In the genomic region with DNA sequence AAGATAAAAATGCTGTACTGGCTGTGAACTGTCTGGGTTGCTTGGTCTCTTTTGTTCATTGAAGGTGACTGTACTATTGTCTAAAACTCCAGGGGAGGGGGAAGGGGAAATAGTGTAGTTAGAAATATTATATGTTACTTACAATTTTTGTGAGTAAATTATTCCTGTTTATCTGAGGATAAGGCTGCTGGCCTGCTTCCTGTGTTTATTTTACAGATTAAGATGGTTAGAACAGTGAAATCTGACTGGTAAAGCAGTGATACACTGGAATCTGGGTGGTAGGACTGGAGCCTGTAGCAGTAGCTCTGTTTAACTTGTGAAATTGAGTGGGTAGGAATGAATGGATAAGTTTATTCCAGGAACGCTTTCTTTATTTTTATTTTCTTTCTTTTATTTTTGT, we compare ENCODE assay signal across 9 mouse cellular contexts. TPM values are rescaled to one million over a fixed set of nuclear protein-coding genes. Genes with fewer than 3 reads are reported as not detected.
A peak's percentile ranks its signal among the peaks of the same experiment; 100 is the strongest.
DNase-seq lines count a peak whose midpoint lies in the region; ATAC-seq and TF ChIP-seq lines count a peak whose summit lies in the region.
"Had no signal": no experiment of that assay in that cellular context is flagged by ENCODE, and none has a peak within 500 bp of the region (broad histone marks: within the 10 kb centered on the region; RNA-seq: fewer than 3 reads in every experiment).

No protein-coding gene starts in this region.

- peak overlapping the region; percentile 80 for H3K4me2 ChIP-seq in heart, embryonic 11.5 days
- peak overlapping the region; percentile 83 for H3K4me2 ChIP-seq in hindbrain, embryonic 12.5 days (replicated peaks)
- H3K4me2 ChIP-seq in liver, postnatal 0 days (ENCODE audit: low read depth, low read length): peak overlapping the region; percentile 88

- TF ChIP-seq EP300 in liver, postnatal 0 days (IDR thresholded peaks at IDR 0.05; ENCODE audit: low read depth): no peak

- H3K9me3 ChIP-seq in heart, embryonic 11.5 days (replicated peaks; ENCODE audit: control insufficient read depth, low read length): no peaks in the 10 kb centered on the region
- H3K9me3 ChIP-seq in E14TG2a.4 (ENCODE audit: low read length): no peaks in the 10 kb centered on the region
- H3K9me3 ChIP-seq in hindbrain, embryonic 12.5 days (replicated peaks): no peaks in the 10 kb centered on the region
- H3K9me3 ChIP-seq in liver, postnatal 0 days (ENCODE audit: low read length): no peaks in the 10 kb centered on the region

- H3K36me3 ChIP-seq in heart, embryonic 11.5 days (ENCODE audit: control insufficient read depth, insufficient read depth, low read length): no peaks in the 10 kb centered on the region
- 0 out of 2 replicates have a peak, but pooled peaks cover 3% of the 10 kb centered on the region for H3K36me3 ChIP-seq in E14TG2a.4 (ENCODE audit: insufficient read depth, low read length)
- no peaks in the 10 kb centered on the region for H3K36me3 ChIP-seq in hindbrain, embryonic 12.5 days
- H3K36me3 ChIP-seq in liver, postnatal 0 days (replicated peaks; ENCODE audit: insufficient read depth, low read length): peaks cover 2% of the 10 kb centered on the region; the same call in 1 of the 2 replicates

- peak overlapping the region; percentile 83 for H3K9ac ChIP-seq in heart, embryonic 11.5 days (ENCODE audit: low read depth, low read length)
- 0 out of 2 replicates have a peak overlapping the region, but pooled peaks have one; percentile 43 for H3K9ac ChIP-seq in hindbrain, embryonic 12.5 days
- peak overlapping the region; percentile 78 for H3K9ac ChIP-seq in liver, postnatal 0 days (replicated peaks)

- 86% methylated on average over 1 of the region's 1 CpGs for WGBS in heart, embryonic 11.5 days (ENCODE audit: insufficient replicate concordance)
- WGBS in hindbrain, embryonic 12.5 days: 97% methylated on average over 1 of the region's 1 CpGs
- WGBS in liver, postnatal 0 days (ENCODE audit: insufficient replicate concordance): 71% methylated on average over 1 of the region's 1 CpGs

- no peak for TF ChIP-seq CTCF in E14TG2a.4 (conservative IDR thresholded peaks at IDR 0.05; ENCODE audit: low read length)
- no peak for TF ChIP-seq CTCF in liver, postnatal 0 days (IDR thresholded peaks at IDR 0.05; ENCODE audit: low read depth)

- intact Hi-C loops in heart, postnatal 25 days (cut with DNase I): loop anchor here (2.0 kb wide), 1 partner anchor 47 kb away; a partner anchor contains a TSS

- H3K4me3 ChIP-seq in heart, embryonic 11.5 days (ENCODE audit: low read depth, low read length): peak overlapping the region; percentile 77
- peak overlapping the region; percentile 97 for H3K4me3 ChIP-seq in E14TG2a.4 (replicated peaks; ENCODE audit: low read length)
- H3K4me3 ChIP-seq in hindbrain, embryonic 12.5 days: 0 out of 2 replicates have a peak overlapping the region, but pooled peaks have one; percentile 74
- peak overlapping the region; percentile 76 for H3K4me3 ChIP-seq in liver, postnatal 0 days (ENCODE audit: low read depth, low read length)

- no peak for DNase-seq in heart, postnatal 25 days (ENCODE audit: low spot score)
- DNase-seq in liver, postnatal 0 days: no peak
- no peak for DNase-seq in embryo, embryonic 10.5 days (ENCODE audit: low spot score)
- DNase-seq in spleen, adult 18-20 months: no peak
- DNase-seq in layer of hippocampus, postnatal 14 days (ENCODE audit: low spot score in 2 of 2): no peak
- DNase-seq: adrenal gland, postnatal 36 days had no signal

- H3K4me1 ChIP-seq in heart, embryonic 11.5 days (ENCODE audit: control insufficient read depth, insufficient read depth, low read length): peaks cover 6% of the 10 kb centered on the region
- peaks cover 53% of the 10 kb centered on the region for H3K4me1 ChIP-seq in E14TG2a.4 (replicated peaks; ENCODE audit: low read depth, low read length)
- peaks cover 19% of the 10 kb centered on the region for H3K4me1 ChIP-seq in hindbrain, embryonic 12.5 days
- peaks cover 38% of the 10 kb centered on the region for H3K4me1 ChIP-seq in liver, postnatal 0 days (ENCODE audit: insufficient read depth)

- no peaks in the 10 kb centered on the region for H3K27me3 ChIP-seq in heart, embryonic 11.5 days (ENCODE audit: control insufficient read depth, insufficient read depth, low read length)
- no peaks in the 10 kb centered on the region for H3K27me3 ChIP-seq in E14TG2a.4 (ENCODE audit: insufficient read depth, low read length)
- H3K27me3 ChIP-seq in hindbrain, embryonic 12.5 days: no peaks in the 10 kb centered on the region
- H3K27me3 ChIP-seq in liver, postnatal 0 days (ENCODE audit: insufficient read depth, low read length): no peaks in the 10 kb centered on the region

- H3K27ac ChIP-seq in heart, embryonic 11.5 days (ENCODE audit: low read depth, low read length): no peak overlapping the region
- no peak overlapping the region for H3K27ac ChIP-seq in hindbrain, embryonic 12.5 days
- H3K27ac ChIP-seq in liver, postnatal 0 days (ENCODE audit: low read depth): peak overlapping the region; percentile 86

- no peak for ATAC-seq in heart, embryonic 11.5 days (replicated peaks; ENCODE audit: insufficient number of reproducible peaks, low FRiP score, low TSS enrichment)
- no peak for ATAC-seq in hindbrain, embryonic 12.5 days (ENCODE audit: low FRiP score)
- no peak for ATAC-seq in liver, postnatal 0 days

RNA-seq across cellular contexts. Expression of a gene that starts 1.5 kb away (rescaled TPM):
- 39.0 and 48.7 TPM in 2 replicates for polyA plus RNA-seq in heart, embryonic 11.5 days (2014; fragmentation: Nextera tagmentation; extraction: Ambion mirVana)
- 10 to 100 TPM; 22.0 to 22.8 TPM for total RNA-seq in heart, postnatal 25 days (2021)
- polyA plus RNA-seq in hindbrain, embryonic 12.5 days (2016; fragmentation: Nextera tagmentation; extraction: Ambion mirVana): 45.2 and 48.5 TPM in 2 replicates
- 50.9 and 54.3 TPM in 2 replicates for polyA plus RNA-seq in liver, postnatal 0 days (2015; fragmentation: Nextera tagmentation; extraction: Ambion mirVana)
- total RNA-seq in layer of hippocampus, postnatal 14 days (2021): 10 to 100 TPM; 27.5 to 36.7 TPM

RNA-seq across cellular contexts. Expression of a gene that starts 1.6 kb away (rescaled TPM):
- 15.9 and 17.6 TPM in 2 replicates for polyA plus RNA-seq in heart, embryonic 11.5 days (2014; fragmentation: Nextera tagmentation; extraction: Ambion mirVana)
- total RNA-seq in heart, postnatal 25 days (2021): 10 to 100 TPM; 17.9 to 18.7 TPM
- 25.9 and 26.4 TPM in 2 replicates for polyA plus RNA-seq in hindbrain, embryonic 12.5 days (2016; fragmentation: Nextera tagmentation; extraction: Ambion mirVana)
- polyA plus RNA-seq in liver, postnatal 0 days (2015; fragmentation: Nextera tagmentation; extraction: Ambion mirVana): 11.7 and 13.3 TPM in 2 replicates
- 10 to 100 TPM; 42.3 to 44.8 TPM for total RNA-seq in layer of hippocampus, postnatal 14 days (2021)

RNA-seq across cellular contexts. Expression of a gene that starts 46.4 kb away (rescaled TPM):
- polyA plus RNA-seq in heart, embryonic 11.5 days (2014; fragmentation: Nextera tagmentation; extraction: Ambion mirVana): 101 and 103 TPM in 2 replicates
- 10 to 100 TPM; 42.9 to 45.1 TPM for total RNA-seq in heart, postnatal 25 days (2021)
- polyA plus RNA-seq in hindbrain, embryonic 12.5 days (2016; fragmentation: Nextera tagmentation; extraction: Ambion mirVana): 136 and 147 TPM in 2 replicates
- polyA plus RNA-seq in liver, postnatal 0 days (2015; fragmentation: Nextera tagmentation; extraction: Ambion mirVana): 45.5 and 50.7 TPM in 2 replicates
- 10 to 100 TPM; 48.4 to 49.3 TPM for total RNA-seq in layer of hippocampus, postnatal 14 days (2021)

RNA-seq across cellular contexts. Expression of a gene that starts 46.6 kb away (rescaled TPM):
- polyA plus RNA-seq in heart, embryonic 11.5 days (2014; fragmentation: Nextera tagmentation; extraction: Ambion mirVana): 17.0 and 18.0 TPM in 2 replicates
- 1 to 10 TPM; 9.5 to 9.6 TPM for total RNA-seq in heart, postnatal 25 days (2021)
- polyA plus RNA-seq in hindbrain, embryonic 12.5 days (2016; fragmentation: Nextera tagmentation; extraction: Ambion mirVana): 20.8 and 21.2 TPM in 2 replicates
- 5.5 and 6.2 TPM in 2 replicates for polyA plus RNA-seq in liver, postnatal 0 days (2015; fragmentation: Nextera tagmentation; extraction: Ambion mirVana)
- total RNA-seq in layer of hippocampus, postnatal 14 days (2021): 10 to 100 TPM; 11.8 to 12.8 TPM
